ENCODE assay signal across 10 mouse cellular contexts in genomic region chr8:81360518-81360917, GRCm38 (mm10). TPM values are rescaled to one million over a fixed set of nuclear protein-coding genes. Genes with fewer than 3 reads are reported as not detected.
DNase-seq lines count a peak whose midpoint lies in the region; TF ChIP-seq lines count a peak whose summit lies in the region.
"Had no signal": no experiment of that assay in that cellular context is flagged by ENCODE, and none has a peak within 500 bp of the region (broad histone marks: within the 10 kb centered on the region; RNA-seq: fewer than 3 reads in every experiment).

No protein-coding gene starts in this region.

- peak; percentile 16 for DNase-seq in NIH3T3 (ENCODE audit: low read depth)
- peak; percentile 42 for DNase-seq in brain, embryonic 14.5 days (ENCODE audit: low read depth)
- DNase-seq in frontal cortex, adult 2 months (ENCODE audit: extremely low spot score in 1 of 2, low spot score in 1 of 2), result peak; percentile 55 to 72
- peak; percentile 53 to 79 for DNase-seq in left cerebral cortex, postnatal 25 days (ENCODE audit: low spot score in 2 of 2)
- no peak for DNase-seq in testis, postnatal 10 days (ENCODE audit: low spot score)
- no peak for DNase-seq in gastrocnemius, postnatal 25 days
- DNase-seq in kidney, postnatal 25 days, result no peak
- DNase-seq: kidney, postnatal 10 days; liver; lung, postnatal 14 days had no signal

- intact Hi-C loops in left cerebral cortex, postnatal 25 days (cut with DNase I), result no loop called here

- no peak for TF ChIP-seq POLR2A in brain, embryonic 14.5 days (IDR thresholded peaks at IDR 0.05; ENCODE audit: borderline replicate concordance, extremely low read depth, insufficient read depth, insufficient read length, poor library complexity, severe bottlenecking)

- no peak for TF ChIP-seq CTCF in brain, embryonic 14.5 days (IDR thresholded peaks at IDR 0.05; ENCODE audit: borderline replicate concordance, extremely low read depth, insufficient read depth, insufficient read length)

RNA-seq across cellular contexts. Expression of gene Inpp4b, which starts 18.2 kb away (rescaled TPM):
- 1.8 and 3.0 TPM in 2 replicates for polyA plus RNA-seq in brain, embryonic 14.5 days (2012; rRNA removed)
- polyA plus RNA-seq in frontal cortex, adult 2 months (2012; rRNA removed), result 6.4 and 6.9 TPM in 2 replicates
- total RNA-seq in left cerebral cortex, postnatal 25 days (2021), result 10 to 100 TPM; 10.0 to 13.7 TPM
- 10 to 100 TPM; 18.6 to 20.3 TPM for total RNA-seq in gastrocnemius, postnatal 25 days (2021)

Comparison
In these comparisons a context has a peak if more than half of its experiments do, and no peak if none do; other contexts are left out.
1. DNase-seq: peak in NIH3T3 (single experiment), brain, embryonic 14.5 days (single experiment), frontal cortex, adult 2 months (2 of 2) and left cerebral cortex, postnatal 25 days (2 of 2); none in testis, postnatal 10 days (single experiment), gastrocnemius, postnatal 25 days (single experiment) and kidney, postnatal 25 days (0 of 2).